Mouse (Mus musculus) CH12.LX (cell line): ENCODE data around the gene Cnot2. TPM values are rescaled to one million over a fixed set of nuclear protein-coding genes. Genes with fewer than 3 reads are reported as not detected.
A peak's percentile ranks its signal among the peaks of the same experiment; 100 is the strongest.

ENCODE experiments used
- DNase-seq: peaks from one replicate; pipeline ENCODE4 v3.0.0-alpha.2; 2013; ENCODE audit errors: extremely low read depth
- H3K27ac ChIP-seq: 2 replicates; pipeline ENCODE4 v1.5.1; 2012; ENCODE audit warnings: low read depth, mild to moderate bottlenecking, control low read depth, moderate library complexity; ENCODE audit not compliant: insufficient read depth
- H3K27me3 ChIP-seq: replicated peaks from 2 replicates; pipeline ENCODE3; 2012; ENCODE audit warnings: inconsistent platforms
- H3K36me3 ChIP-seq, 2 experiments: replicated peaks in 1 of 2; 2 replicates each; pipeline versions ENCODE3 to v1.6.1; 2012; ENCODE audit warnings: inconsistent platforms in 1 of 2, low read length in 1 of 2, mild to moderate bottlenecking in 1 of 2, mixed read lengths in 1 of 2, moderate library complexity in 1 of 2; ENCODE audit not compliant: control insufficient read depth in 1 of 2, insufficient read depth in 1 of 2
- H3K4me1 ChIP-seq, 2 experiments: 2 replicates each; pipeline ENCODE4 v1.6.1; 2012; ENCODE audit warnings: inconsistent platforms in 1 of 2, moderate library complexity in 1 of 2; ENCODE audit not compliant: insufficient read depth in 2 of 2, control insufficient read depth in 1 of 2
- H3K4me2 ChIP-seq: 2 replicates; pipeline ENCODE4 v1.6.1; 2012; ENCODE audit warnings: low read depth, mild to moderate bottlenecking, control low read depth; ENCODE audit not compliant: poor library complexity, insufficient read depth, severe bottlenecking
- H3K4me3 ChIP-seq, 3 experiments: fragments of 150-350 bp in 1 of 3; sonication (generic) in 1 of 3; replicated peaks in 1 of 3; 2 replicates each; pipeline versions ENCODE3 to v1.5.1; 2011 to 2012; ENCODE audit warnings: low read depth in 2 of 3, low read length in 2 of 3, mild to moderate bottlenecking in 2 of 3, moderate library complexity in 2 of 3, control low read depth in 1 of 3, improper control_type of control experiment in 1 of 3, inconsistent platforms in 1 of 3, mixed read lengths in 1 of 3; ENCODE audit not compliant: poor library complexity in 1 of 3
- H3K79me2 ChIP-seq: replicated peaks from 2 replicates; pipeline ENCODE4 v1.6.1; 2012; ENCODE audit warnings: mild to moderate bottlenecking, moderate library complexity; ENCODE audit not compliant: control insufficient read depth, poor library complexity, insufficient read depth, severe bottlenecking; ENCODE audit errors: extremely low read depth
- H3K9ac ChIP-seq: 2 replicates; pipeline ENCODE4 v1.6.1; 2012; ENCODE audit warnings: low read depth, mild to moderate bottlenecking, control low read depth, moderate library complexity; ENCODE audit not compliant: insufficient read depth
- H3K9me3 ChIP-seq: replicated peaks from 2 replicates; pipeline ENCODE3; 2012; ENCODE audit warnings: low read length, inconsistent platforms, mixed read lengths
- CHD1 ChIP-seq: IDR thresholded peaks from 2 replicates; pipeline ENCODE4 v1.6.1; 2012; ENCODE audit warnings: low read depth, low read length, improper control_type of control experiment, inconsistent platforms
- CTCF ChIP-seq, 2 experiments: IDR thresholded peaks in 1 of 2; conservative IDR thresholded peaks in 1 of 2; 2 replicates each; pipeline ENCODE4 v1.5.1; 2011 to 2012; ENCODE audit warnings: low read depth in 2 of 2, low read length in 2 of 2, improper control_type of control experiment in 1 of 2, inconsistent platforms in 1 of 2, mild to moderate bottlenecking in 1 of 2, moderate library complexity in 1 of 2
- E2F4 ChIP-seq: IDR thresholded peaks from 2 replicates; pipeline ENCODE4 v1.6.1; 2011; ENCODE audit warnings: low read depth, low read length, improper control_type of control experiment; ENCODE audit not compliant: insufficient replicate concordance
- EP300 ChIP-seq: IDR thresholded peaks from 2 replicates; pipeline ENCODE4 v1.6.1; 2011; ENCODE audit warnings: low read length, improper control_type of control experiment
- GABPA ChIP-seq: IDR thresholded peaks from 2 replicates; pipeline ENCODE4 v1.6.1; 2012; ENCODE audit warnings: low read depth, low read length, improper control_type of control experiment, inconsistent platforms; ENCODE audit not compliant: insufficient replicate concordance
- HCFC1 ChIP-seq: IDR thresholded peaks from 2 replicates; pipeline ENCODE4 v1.6.1; 2012; ENCODE audit warnings: low read depth, mild to moderate bottlenecking, inconsistent platforms, low read length, improper control_type of control experiment
- KAT2A ChIP-seq: IDR thresholded peaks from 2 replicates; pipeline ENCODE4 v1.6.1; 2012; ENCODE audit warnings: low read length, improper control_type of control experiment, inconsistent platforms; ENCODE audit not compliant: insufficient replicate concordance
- MAX ChIP-seq: IDR thresholded peaks from 2 replicates; pipeline ENCODE4 v1.6.1; 2011; ENCODE audit warnings: low read length, improper control_type of control experiment
- MAZ ChIP-seq: IDR thresholded peaks from 2 replicates; pipeline ENCODE4 v1.6.1; 2012; ENCODE audit warnings: low read depth, mild to moderate bottlenecking, inconsistent platforms, low read length, improper control_type of control experiment, moderate library complexity
- MEF2A ChIP-seq: IDR thresholded peaks from 2 replicates; pipeline ENCODE4 v1.6.1; 2014; ENCODE audit warnings: low read depth, mild to moderate bottlenecking, inconsistent platforms, low read length, improper control_type of control experiment, borderline replicate concordance
- MXI1 ChIP-seq: IDR thresholded peaks from 2 replicates; pipeline ENCODE4 v1.6.1; 2011; ENCODE audit warnings: mild to moderate bottlenecking, low read depth, low read length, improper control_type of control experiment
- MYC ChIP-seq: IDR thresholded peaks from 2 replicates; pipeline ENCODE4 v1.6.1; 2011; ENCODE audit warnings: low read depth, mild to moderate bottlenecking, improper control_type of control experiment, low read length
- NRF1 ChIP-seq: IDR thresholded peaks from 2 replicates; pipeline ENCODE4 v1.6.1; 2014; ENCODE audit warnings: low read depth, mild to moderate bottlenecking, inconsistent platforms, low read length, improper control_type of control experiment, moderate library complexity
- POLR2A ChIP-seq: IDR thresholded peaks from 2 replicates; pipeline ENCODE4 v1.6.1; 2011; ENCODE audit warnings: low read depth, mild to moderate bottlenecking, improper control_type of control experiment, low read length
- POLR2AphosphoS2 ChIP-seq: IDR thresholded peaks from 2 replicates; pipeline ENCODE4 v1.6.1; 2011; ENCODE audit warnings: low read depth, low read length, improper control_type of control experiment
- SMC3 ChIP-seq: IDR thresholded peaks from 2 replicates; pipeline ENCODE4 v1.6.1; 2011; ENCODE audit warnings: low read depth, low read length, improper control_type of control experiment
- TCF12 ChIP-seq: IDR thresholded peaks from 2 replicates; pipeline ENCODE4 v1.6.1; 2014; ENCODE audit warnings: low read depth, mild to moderate bottlenecking, inconsistent platforms, low read length, improper control_type of control experiment
- UBTF ChIP-seq: IDR thresholded peaks from 2 replicates; pipeline ENCODE4 v1.6.1; 2012; ENCODE audit warnings: low read depth, mild to moderate bottlenecking, inconsistent platforms, low read length, improper control_type of control experiment, moderate library complexity
- ZC3H11A ChIP-seq: IDR thresholded peaks from 2 replicates; pipeline ENCODE4 v1.6.1; 2012; ENCODE audit warnings: low read depth, mild to moderate bottlenecking, inconsistent platforms, low read length, improper control_type of control experiment
- ZKSCAN1 ChIP-seq: IDR thresholded peaks from 2 replicates; pipeline ENCODE4 v1.6.1; 2012; ENCODE audit warnings: low read depth, inconsistent platforms, low read length, improper control_type of control experiment, borderline replicate concordance
- ZNF384 ChIP-seq: IDR thresholded peaks from 2 replicates; pipeline ENCODE4 v1.6.1; 2012; ENCODE audit warnings: low read depth, low read length, improper control_type of control experiment, inconsistent platforms
- dilution Hi-C: fragments of 300-500 bp; cut with MboI; formaldehyde crosslinking; loops from 2 replicates; pipeline ENCODE4 v1.14.3; 2020; ENCODE audit warnings: low sequenced_read_pairs; ENCODE audit not compliant: extremely low pct_unique_long_range_greater_than_20kb, extremely low pct_ligation_motif_present
- in situ Hi-C: fragments of 300-500 bp; cut with MboI; formaldehyde crosslinking; loops from 3 replicates; pipeline ENCODE4 v1.14.3; 2019; ENCODE audit warnings: low sequenced_read_pairs, low pct_ligation_motif_present, low pct_unique_long_range_greater_than_20kb, mixed read lengths
- polyA plus RNA-seq: library from polyadenylated mRNA; unstranded; fragments of >175 nt; gene quantifications from 2 replicates; pipeline ENCODE4 v1.2.1, GENCODE M21; 2012; ENCODE audit warnings: low read depth; ENCODE audit not compliant: insufficient read length
- total RNA-seq, 2 experiments: library from RNA; depleted of rRNA; stranded (reverse); fragments of 300-350 nt in 1 of 2; fragments of >200 nt in 1 of 2; gene quantifications; 2 replicates each; pipeline ENCODE4 v1.2.3; 2012 to 2014

The Cnot2 gene
- total and polyA plus RNA-seq, 3 experiments: 69.5 to 150 (median 97.0) TPM

- no peak overlapping the region for H3K9ac ChIP-seq
- no peak overlapping the region for H3K27ac ChIP-seq
- H3K4me1 ChIP-seq: peaks cover 5 to 44% of the 10 kb centered on the region in 2 experiments; a peak in 3 of 4 replicates
- dilution Hi-C loops: no loop called here
- in situ Hi-C loops: no loop called here
- H3K9me3 ChIP-seq: no peaks in the 10 kb centered on the region
- H3K27me3 ChIP-seq: no peaks in the 10 kb centered on the region
- no peak overlapping the region for H3K4me3 ChIP-seq
- DNase-seq: peak; percentile 47
- H3K79me2 ChIP-seq: peaks cover 68% of the 10 kb centered on the region
- no peak for TF ChIP-seq HCFC1
- no peak for TF ChIP-seq MAZ
- TF ChIP-seq NRF1: no peak
- no peak for TF ChIP-seq TCF12
- TF ChIP-seq E2F4: no peak
- TF ChIP-seq ZC3H11A: no peak
- TF ChIP-seq ZNF384: no peak
- peak; percentile 50; the same call in 1 of the 2 replicates for TF ChIP-seq EP300
- TF ChIP-seq, all 38 proteins: peak for 1
- Histone ChIP-seq H3K4me2 (no peak overlapping the region), H3K36me3 (peaks cover 0 to 4% of the 10 kb centered on the region in 2 experiments)
These were observed 12.8 kb downstream of the Cnot2 start for GRCm38 (mm10) chr10:116568539-116568938.

- no peak overlapping the region for H3K4me2 ChIP-seq
- H3K79me2 ChIP-seq: peaks cover 68% of the 10 kb centered on the region
- no peaks in the 10 kb centered on the region for H3K27me3 ChIP-seq
- DNase-seq: no peak
- TF ChIP-seq POLR2A (no peak), GABPA (no peak), UBTF (no peak), MYC (no peak), CHD1 (no peak), SMC3 (no peak), MEF2A (no peak), MAZ (no peak), MXI1 (no peak), KAT2A (no peak), MAX (no peak), HCFC1 (no peak), E2F4 (no peak), POLR2AphosphoS2 (no peak), CTCF (conservative IDR thresholded peaks at IDR 0.05 in 1 of 2, IDR thresholded peaks at IDR 0.05 in 1 of 2; ENCODE audit: low read depth in 2 of 2, low read length in 2 of 2) (no peak), ZKSCAN1 (no peak)
- H3K4me1 ChIP-seq: peaks cover 6 to 45% of the 10 kb centered on the region in 2 experiments; a peak in 3 of 4 replicates
- no peaks in the 10 kb centered on the region for H3K9me3 ChIP-seq
- in situ Hi-C loops: no loop called here
- H3K36me3 ChIP-seq: peaks cover 0 to 3% of the 10 kb centered on the region in 2 experiments
- no peak overlapping the region for H3K9ac ChIP-seq
- H3K4me3 ChIP-seq: no peak overlapping the region
- H3K27ac ChIP-seq: no peak overlapping the region
- dilution Hi-C loops: no loop called here
These were observed 13.6 kb downstream of the Cnot2 start for GRCm38 (mm10) chr10:116567491-116568405.
